Mouse (Mus musculus) ES-E14 (cell line): Measurements from ENCODE around the gene Gjd2.

Experiments
- CHD2 ChIP-seq: IDR thresholded peaks from 2 replicates; pipeline ENCODE4 v1.6.1; 2014; ENCODE audit warnings: mild to moderate bottlenecking, low read depth, low read length, inconsistent platforms
- MAFK ChIP-seq: IDR thresholded peaks from 2 replicates; pipeline ENCODE4 v1.6.1; 2014; ENCODE audit warnings: mild to moderate bottlenecking, low read depth, low read length, inconsistent platforms; ENCODE audit not compliant: insufficient read depth
- ZC3H11A ChIP-seq: IDR thresholded peaks from 2 replicates; pipeline ENCODE4 v1.6.1; 2012; ENCODE audit warnings: low read depth, mild to moderate bottlenecking, inconsistent platforms, low read length, borderline replicate concordance
- ZNF384 ChIP-seq: IDR thresholded peaks from 2 replicates; pipeline ENCODE4 v1.6.1; 2012; ENCODE audit warnings: low read depth, low read length, inconsistent platforms

DNA sequence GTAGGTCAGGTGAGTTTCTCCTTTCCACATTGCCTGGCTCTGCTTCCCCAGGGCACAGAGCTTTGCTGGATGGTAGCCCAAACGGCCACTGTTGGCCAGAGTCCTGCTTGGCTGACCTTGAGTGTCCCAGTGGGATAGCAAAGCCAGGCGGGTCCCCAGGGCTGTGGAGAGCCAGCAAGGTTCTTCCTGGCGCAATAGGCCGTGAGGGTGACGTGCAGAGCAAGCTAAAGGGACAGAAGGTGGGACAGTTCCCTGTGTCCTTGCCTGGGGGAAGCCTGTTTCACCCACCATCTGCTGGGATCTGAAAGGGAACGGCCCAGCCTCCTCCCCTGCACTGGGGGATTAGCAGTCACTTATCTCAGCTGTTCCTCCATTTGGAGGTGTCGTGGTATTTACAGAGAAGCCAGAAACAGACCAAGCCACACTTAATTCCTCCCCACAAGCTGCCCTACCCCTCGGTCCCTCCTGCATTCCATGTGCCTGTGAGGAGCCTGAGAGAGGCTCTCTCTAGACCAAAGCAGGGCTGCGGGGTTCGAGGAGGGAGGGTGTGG is 44.0 kb upstream of the Gjd2 start:
- no peak for TF ChIP-seq MAFK
- TF ChIP-seq CHD2: no peak
- no peak for TF ChIP-seq ZC3H11A
- TF ChIP-seq ZNF384: no peak
